Mouse (Mus musculus) CD4-positive, CD25-positive, alpha-beta regulatory T cell, adult 9 weeks (primary cell): ENCODE results near the gene F12. TPM values are rescaled to one million over a fixed set of nuclear protein-coding genes. Genes with fewer than 3 reads are reported as not detected.

Experiments
- polyA plus RNA-seq: library from polyadenylated mRNA; unstranded; fragments of 100-300 nt; shearing (Covaris generic); gene quantifications from one replicate; pipeline ENCODE4 v1.2.1, GENCODE M21; 2017

Gene F12
- polyA plus RNA-seq, result 0.41 TPM

DNA sequence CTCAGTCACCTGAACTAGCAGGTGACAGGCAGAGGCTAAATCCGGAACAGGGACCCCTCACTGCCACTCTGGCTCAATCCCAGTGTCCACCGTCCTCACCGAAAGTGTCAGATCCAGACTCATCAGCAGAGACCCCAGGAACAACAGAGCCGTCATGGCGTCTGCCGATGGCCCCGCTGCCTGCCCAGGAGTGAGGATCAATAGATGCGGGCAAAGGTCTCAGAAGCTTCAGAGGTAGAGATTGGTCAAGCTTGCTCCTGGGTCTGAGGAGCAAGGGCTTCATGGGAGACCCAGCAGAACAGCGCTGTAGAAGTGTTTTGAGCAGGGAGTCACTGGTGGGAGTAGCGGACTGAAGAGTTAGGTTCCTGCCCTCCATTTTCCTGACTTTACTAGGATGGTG is at the start of gene F12:
F12 (minus strand) TSS at position 181 of the 400 bp plus-strand sequence.

DNA sequence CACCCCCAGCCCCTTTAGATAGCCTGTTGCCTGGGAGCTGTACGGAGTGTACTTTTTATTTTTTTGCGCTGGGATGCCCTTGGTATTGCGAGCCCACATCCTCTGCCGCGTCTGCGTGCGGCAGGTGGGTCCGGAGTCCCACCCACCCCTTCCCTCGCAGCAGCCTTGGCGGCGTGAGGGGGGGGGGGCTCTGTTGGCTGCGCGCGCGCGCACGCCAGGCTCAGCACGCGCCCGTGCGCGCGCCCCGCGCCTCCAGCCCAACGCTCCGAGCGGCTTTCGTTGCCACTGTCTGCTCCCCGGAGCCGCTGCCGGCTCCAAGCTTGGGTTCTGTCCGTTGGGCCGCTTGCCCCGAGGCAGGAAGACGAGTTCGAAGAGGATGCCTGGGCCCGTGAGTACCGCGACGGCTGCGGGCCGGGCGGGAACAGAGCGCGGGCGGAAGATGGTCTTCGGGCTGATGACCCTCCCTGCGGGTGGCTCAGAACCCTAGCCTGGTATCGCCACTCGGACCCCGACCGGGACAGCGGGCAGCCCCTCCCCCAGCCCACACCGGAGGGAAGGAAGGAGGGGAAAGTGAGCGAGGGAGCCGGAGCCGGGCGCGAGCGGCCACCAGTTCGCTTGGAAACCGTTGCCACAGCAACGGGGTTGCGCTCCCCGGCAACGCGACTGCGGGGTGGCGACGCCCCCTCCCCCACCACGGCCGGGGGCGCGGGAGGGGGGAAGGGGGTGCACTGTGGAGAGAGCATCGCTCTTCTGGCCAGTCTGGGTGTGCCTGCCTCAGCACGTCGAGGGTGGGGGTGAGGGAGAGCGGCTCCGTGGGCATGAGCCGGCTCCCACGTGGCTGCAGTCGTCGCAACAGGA is 37.7 kb upstream of the F12 start, which contains the start of gene Prr7:
Prr7 (plus strand) TSS at position 241 of the 858 bp plus-strand sequence.

DNA sequence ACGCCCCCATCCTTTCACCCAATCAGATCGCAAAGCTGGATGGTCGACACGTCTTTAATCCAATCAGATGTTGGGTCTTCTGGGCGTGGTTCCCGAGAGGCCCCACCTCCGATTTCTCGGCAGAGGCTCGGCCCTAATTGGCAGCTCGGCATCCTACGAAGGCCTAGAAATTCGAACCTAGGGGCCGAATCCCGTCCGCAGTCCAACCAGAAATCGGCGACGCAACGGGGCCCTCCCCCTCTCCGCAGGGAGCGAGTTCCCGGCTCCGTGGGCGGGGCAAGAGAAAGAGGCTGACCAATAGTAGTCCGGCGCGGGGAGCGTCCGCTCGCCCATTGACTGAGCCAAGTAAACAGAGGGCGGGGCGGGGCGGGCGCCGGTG is 18.3 kb upstream of the F12 start, which contains the start of gene Grk6:
Grk6 (plus strand) TSS at position 136 of the 379 bp plus-strand sequence.

DNA sequence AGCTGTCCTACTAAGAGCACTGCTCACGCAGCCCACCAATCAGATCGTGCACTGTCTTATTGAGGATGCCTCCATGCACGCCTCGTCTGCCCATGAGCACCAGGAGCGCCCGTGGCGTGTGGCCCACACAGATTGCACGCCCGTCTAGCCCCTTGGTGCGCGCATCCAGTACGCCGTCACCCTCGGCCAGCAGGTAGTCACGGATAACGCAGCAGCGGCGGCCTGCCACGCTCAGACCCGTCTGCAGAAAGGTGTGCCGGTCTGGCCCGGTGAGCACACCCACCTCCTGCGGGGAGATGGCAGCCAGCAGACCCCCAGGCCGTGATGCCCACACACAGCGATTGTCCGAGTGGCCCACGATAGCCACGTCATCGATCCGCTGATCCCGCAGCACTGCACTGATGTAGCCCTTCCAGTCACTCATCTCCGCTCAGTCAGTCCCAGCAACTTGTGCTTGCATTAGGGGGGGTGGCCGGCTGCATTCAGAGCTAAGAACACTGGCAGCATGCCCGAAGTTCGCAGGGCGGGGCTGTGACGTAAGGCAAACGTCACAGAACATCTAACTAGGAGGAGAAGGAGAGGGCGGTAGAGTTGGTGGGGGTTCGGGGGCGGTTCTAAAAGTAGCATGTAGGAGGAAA is 11.7 kb downstream of the F12 start, which contains the start of gene Pfn3:
Pfn3 (minus strand) TSS at position 490 of the 638 bp plus-strand sequence.

DNA sequence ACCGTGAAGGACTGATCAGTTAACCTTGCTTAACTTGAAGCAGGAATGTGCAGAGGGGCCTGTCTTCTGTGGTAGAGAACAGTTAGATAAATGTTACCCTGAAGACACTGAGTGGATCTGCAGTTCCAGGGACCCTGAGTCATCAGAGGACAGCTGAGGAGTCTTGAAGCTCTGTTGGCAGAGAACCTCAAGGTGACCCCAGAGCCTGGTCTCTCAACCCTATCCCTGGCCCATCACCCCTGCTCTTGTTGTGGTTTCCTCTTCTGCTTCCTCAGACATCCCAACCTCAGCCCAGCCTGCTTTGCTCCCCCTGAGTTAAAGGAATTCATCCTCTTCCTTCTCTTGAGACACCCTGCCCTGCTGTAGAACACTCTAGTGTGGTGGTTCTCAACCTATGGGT is 28.5 kb downstream of the F12 start, which contains the start of gene Slc34a1:
Slc34a1 (plus strand) TSS at position 100 of the 400 bp plus-strand sequence.

DNA sequence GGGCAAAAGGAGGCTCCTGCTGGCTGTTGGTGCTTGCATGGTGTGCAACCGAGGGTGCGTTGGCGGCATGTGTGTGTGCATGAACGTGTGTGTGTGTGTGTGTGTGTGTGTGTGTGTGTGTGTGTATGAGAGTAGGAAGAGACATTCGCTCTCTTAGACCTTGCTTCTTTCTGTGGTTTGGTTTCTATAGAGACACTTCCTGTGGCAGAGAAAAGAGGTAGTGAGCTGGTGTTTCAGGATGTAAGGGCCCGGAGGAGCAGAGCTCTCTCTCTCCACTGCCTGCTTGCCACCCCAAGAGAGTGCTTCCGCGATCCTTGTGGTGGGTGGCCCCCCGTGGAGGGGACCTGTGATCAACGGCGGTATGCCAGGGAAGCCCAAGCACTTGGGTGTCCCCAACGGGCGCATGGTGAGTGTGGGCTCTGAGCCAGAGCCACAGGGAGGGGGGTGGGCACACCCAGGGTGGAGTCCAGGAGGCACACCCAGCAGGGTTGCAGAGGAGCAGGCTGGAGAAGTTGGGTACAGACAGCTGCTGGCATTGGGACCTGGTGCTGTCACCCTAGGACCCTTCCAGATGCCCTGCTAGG is 57.0 kb downstream of the F12 start, which contains the start of gene Rgs14:
Rgs14 (plus strand) TSS at position 202 of the 584 bp plus-strand sequence.

Other genes starting within 250 kb of the F12 start
- gene Nsd1, start 217.0 kb downstream of the F12 start, polyA plus RNA-seq, result 101 TPM
- gene Prelid1, start 106.3 kb downstream of the F12 start, polyA plus RNA-seq, result 473 TPM
- 12.5 TPM for gene Rab24, start 104.8 kb downstream of the F12 start, polyA plus RNA-seq
- 3.9 TPM for gene Mxd3, start 97.0 kb downstream of the F12 start, polyA plus RNA-seq
- gene Lman2, start 64.0 kb downstream of the F12 start, polyA plus RNA-seq, result 192 TPM
- gene Rgs14, start 57.1 kb downstream of the F12 start, polyA plus RNA-seq, result 159 TPM
- gene Slc34a1, start 28.6 kb downstream of the F12 start, polyA plus RNA-seq, result not detected
- not detected for gene Pfn3, start 11.6 kb downstream of the F12 start, polyA plus RNA-seq
- 21.6 TPM for gene Grk6, start 18.3 kb upstream of the F12 start, polyA plus RNA-seq
- gene Prr7, start 37.5 kb upstream of the F12 start, polyA plus RNA-seq, result 0.27 TPM
- gene Dbn1, start 61.3 kb upstream of the F12 start, polyA plus RNA-seq, result not detected
- gene Pdlim7, start 86.9 kb upstream of the F12 start, polyA plus RNA-seq, result 16.3 TPM
- 2.0 TPM for gene Dok3, start 102.5 kb upstream of the F12 start, polyA plus RNA-seq
- gene Ddx41, start 109.9 kb upstream of the F12 start, polyA plus RNA-seq, result 86.5 TPM
- gene Fam193b, start 144.3 kb upstream of the F12 start, polyA plus RNA-seq, result 24.6 TPM
- 347 TPM for gene Tmed9, start 146.9 kb upstream of the F12 start, polyA plus RNA-seq
- gene B4galt7, start 173.1 kb upstream of the F12 start, polyA plus RNA-seq, result 46.3 TPM
- gene Caml, start 196.2 kb upstream of the F12 start, polyA plus RNA-seq, result 42.0 TPM
- gene Ddx46, start 208.2 kb upstream of the F12 start, polyA plus RNA-seq, result 87.5 TPM